Mouse (Mus musculus): ENCODE results near the gene Epb41. TPM values are rescaled to one million over a fixed set of nuclear protein-coding genes. Genes with fewer than 3 reads are reported as not detected.

Epb41 gene
- polyA plus RNA-seq, 1 experiment from 2014 or later: 147 TPM

- peaks cover 85% of the 10 kb centered on the region for H3K4me1 ChIP-seq (replicated peaks)
These were observed 816 bp downstream of the Epb41 start, which contains the start of gene Gm10300 for GRCm38 (mm10) chr4:132074077-132074932. Gene Gm10300 (plus strand): TSS chr4:132074697.

DNA sequence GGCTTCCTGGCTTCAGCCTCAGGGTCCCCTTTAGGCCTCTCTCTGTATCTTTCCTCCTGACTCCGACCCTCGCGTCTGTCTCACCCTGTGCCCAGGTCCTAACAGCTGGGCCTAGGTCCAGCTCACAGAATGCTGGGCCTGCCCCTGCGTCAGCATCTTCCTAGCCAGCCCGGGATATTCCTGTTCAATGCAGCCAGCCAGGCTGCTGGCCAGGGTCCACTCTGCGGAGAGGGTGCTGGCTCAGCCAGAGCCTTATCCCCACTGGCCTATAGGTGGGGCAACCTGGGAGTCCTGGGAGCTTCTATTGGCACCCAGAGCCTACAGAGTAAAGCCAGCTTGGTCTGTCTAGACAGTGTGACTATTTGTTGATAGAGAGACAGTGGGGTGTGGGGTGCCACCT is 2.2 kb downstream of the Epb41 start:
- ATAC-seq (ENCODE audit: low read depth): no peak
- peak overlapping the region; percentile 96 for H3K27ac ChIP-seq
- peak; percentile 45 for DNase-seq
- peaks cover 85% of the 10 kb centered on the region for H3K4me1 ChIP-seq (replicated peaks)
- H3K9ac ChIP-seq: peak overlapping the region; percentile 97
- peak overlapping the region; percentile 98 for H3K4me2 ChIP-seq
- H3K27me3 ChIP-seq: no peaks in the 10 kb centered on the region
- peaks cover 53% of the 10 kb centered on the region for H3K36me3 ChIP-seq
- WGBS (ENCODE audit: insufficient replicate concordance): 75% methylated on average over 6 of the region's 6 CpGs
- peak overlapping the region; percentile 99 for H3K4me3 ChIP-seq (replicated peaks)
- no peaks in the 10 kb centered on the region for H3K9me3 ChIP-seq (replicated peaks)

More at GRCm38 (mm10) chr4:132074077-132074932, 816 bp downstream of the Epb41 start, which contains the start of gene Gm10300:
- peaks cover 40% of the 10 kb centered on the region for H3K36me3 ChIP-seq
- ATAC-seq (ENCODE audit: low read depth) (peak; percentile 13), DNase-seq (peak; percentile 63)
- under 1% methylated on average over 42 of the region's 42 CpGs for WGBS (ENCODE audit: insufficient replicate concordance)
- peak within 1 kb of the TSS; percentile 100 for H3K27ac ChIP-seq
- H3K27me3 ChIP-seq: no peaks in the 10 kb centered on the region
- peak within 1 kb of the TSS; percentile 97 for H3K9ac ChIP-seq
- H3K4me3 ChIP-seq (replicated peaks): peak within 1 kb of the TSS; percentile 99
- H3K9me3 ChIP-seq (replicated peaks): no peaks in the 10 kb centered on the region
- peak within 1 kb of the TSS; percentile 98 for H3K4me2 ChIP-seq

DNA sequence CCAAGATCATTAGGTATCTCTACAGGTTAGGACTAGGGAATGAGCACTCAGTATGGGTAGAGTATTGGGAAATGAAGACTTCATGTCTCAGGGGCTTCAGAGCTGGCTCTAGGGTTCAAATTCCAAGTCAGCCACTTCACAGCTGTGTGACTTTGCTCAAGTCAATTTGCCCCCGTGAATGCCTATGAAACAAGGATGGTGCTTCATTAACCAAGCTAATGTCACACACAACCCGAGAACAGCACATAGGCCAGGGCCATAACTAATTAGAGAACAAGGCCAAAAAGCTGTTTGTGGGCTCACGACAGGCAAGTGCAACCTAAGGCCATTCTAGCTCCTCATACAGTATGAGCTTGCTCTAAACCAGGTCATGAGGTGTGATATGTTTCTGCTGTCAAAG is 3.0 kb downstream of the Epb41 start:
- WGBS (ENCODE audit: insufficient replicate concordance): 75% methylated on average over 3 of the region's 3 CpGs
- no peaks in the 10 kb centered on the region for H3K27me3 ChIP-seq
- peak overlapping the region; percentile 96 for H3K27ac ChIP-seq
- H3K4me1 ChIP-seq (replicated peaks): peaks cover 85% of the 10 kb centered on the region
- H3K36me3 ChIP-seq: peaks cover 61% of the 10 kb centered on the region
- no peak for DNase-seq
- H3K9me3 ChIP-seq (replicated peaks): no peaks in the 10 kb centered on the region
- H3K9ac ChIP-seq: peak overlapping the region; percentile 97
- H3K4me2 ChIP-seq: peak overlapping the region; percentile 98
- ATAC-seq (ENCODE audit: low read depth): no peak
- peak overlapping the region; percentile 99 for H3K4me3 ChIP-seq (replicated peaks)

DNA sequence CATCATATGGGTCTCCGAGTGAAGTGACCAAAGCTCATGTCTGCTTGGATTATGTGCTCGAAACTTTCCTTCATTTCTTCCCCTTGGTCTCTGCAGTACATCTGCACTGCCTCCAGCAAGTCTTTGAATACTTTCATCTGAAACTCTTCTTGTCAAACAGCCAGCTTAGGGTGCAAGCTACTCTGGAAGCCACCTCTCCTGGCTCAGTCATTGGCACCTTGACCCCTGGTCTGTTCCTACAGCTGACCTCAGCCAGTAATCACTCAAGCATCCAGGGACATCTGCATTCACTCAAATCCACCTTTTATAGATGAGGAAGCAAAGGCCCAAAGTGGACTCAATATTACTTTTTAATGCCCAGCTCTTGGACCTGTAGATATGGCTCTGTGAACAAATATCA is 3.4 kb downstream of the Epb41 start:
- 89% methylated on average over 2 of the region's 2 CpGs for WGBS (ENCODE audit: insufficient replicate concordance)
- Histone ChIP-seq H3K27me3 (no peaks in the 10 kb centered on the region), H3K9me3 (replicated peaks) (no peaks in the 10 kb centered on the region), H3K36me3 (peaks cover 66% of the 10 kb centered on the region), H3K9ac (peak overlapping the region; percentile 97), H3K4me3 (replicated peaks) (peak overlapping the region; percentile 99), H3K4me2 (peak overlapping the region; percentile 98), H3K27ac (peak overlapping the region; percentile 96), H3K4me1 (replicated peaks) (peaks cover 86% of the 10 kb centered on the region)
- DNase-seq: no peak
- no peak for ATAC-seq (ENCODE audit: low read depth)

DNA sequence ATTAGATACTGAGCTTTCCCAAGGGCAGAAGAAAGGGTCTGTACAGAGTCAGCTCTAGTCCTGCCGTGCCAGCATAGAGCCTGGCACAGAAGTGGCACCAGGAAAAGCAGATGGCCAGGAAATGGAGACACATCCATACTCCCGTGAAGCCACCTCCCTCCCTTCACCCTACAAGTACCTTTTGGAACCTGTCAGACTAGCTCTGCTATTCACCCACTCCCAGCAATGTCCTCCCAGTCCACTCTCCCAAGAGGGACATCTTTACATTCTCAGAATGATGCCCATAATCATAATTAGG is 7.2 kb downstream of the Epb41 start:
- H3K27me3 ChIP-seq: no peaks in the 10 kb centered on the region
- peak overlapping the region; percentile 98 for H3K4me2 ChIP-seq
- peak overlapping the region; percentile 80 for H3K27ac ChIP-seq
- H3K9ac ChIP-seq: peak overlapping the region; percentile 97
- WGBS (ENCODE audit: insufficient replicate concordance): 70% methylated on average over 2 of the region's 2 CpGs
- H3K9me3 ChIP-seq (replicated peaks): no peaks in the 10 kb centered on the region
- DNase-seq (no peak), ATAC-seq (ENCODE audit: low read depth) (no peak)
- H3K36me3 ChIP-seq: peaks cover 98% of the 10 kb centered on the region
- H3K4me1 ChIP-seq (replicated peaks): peaks cover 99% of the 10 kb centered on the region
- H3K4me3 ChIP-seq (replicated peaks): peak overlapping the region; percentile 99

GRCm38 (mm10) chr4:132067112-132067937 is 7.8 kb downstream of the Epb41 start:
- peaks cover 98% of the 10 kb centered on the region for H3K36me3 ChIP-seq
- H3K27ac ChIP-seq: peak overlapping the region; percentile 80
- peak overlapping the region; percentile 97 for H3K9ac ChIP-seq
- ATAC-seq (ENCODE audit: low read depth) (peak; percentile 72), DNase-seq (no peak)
- peak overlapping the region; percentile 99 for H3K4me3 ChIP-seq (replicated peaks)
- H3K9me3 ChIP-seq (replicated peaks): no peaks in the 10 kb centered on the region
- no peaks in the 10 kb centered on the region for H3K27me3 ChIP-seq
- peaks cover 99% of the 10 kb centered on the region for H3K4me1 ChIP-seq (replicated peaks)
- whole genome bisulfite sequencing (ENCODE audit: insufficient replicate concordance): 68% methylated on average over 14 of the region's 14 CpGs
- H3K4me2 ChIP-seq: peak overlapping the region; percentile 98

DNA sequence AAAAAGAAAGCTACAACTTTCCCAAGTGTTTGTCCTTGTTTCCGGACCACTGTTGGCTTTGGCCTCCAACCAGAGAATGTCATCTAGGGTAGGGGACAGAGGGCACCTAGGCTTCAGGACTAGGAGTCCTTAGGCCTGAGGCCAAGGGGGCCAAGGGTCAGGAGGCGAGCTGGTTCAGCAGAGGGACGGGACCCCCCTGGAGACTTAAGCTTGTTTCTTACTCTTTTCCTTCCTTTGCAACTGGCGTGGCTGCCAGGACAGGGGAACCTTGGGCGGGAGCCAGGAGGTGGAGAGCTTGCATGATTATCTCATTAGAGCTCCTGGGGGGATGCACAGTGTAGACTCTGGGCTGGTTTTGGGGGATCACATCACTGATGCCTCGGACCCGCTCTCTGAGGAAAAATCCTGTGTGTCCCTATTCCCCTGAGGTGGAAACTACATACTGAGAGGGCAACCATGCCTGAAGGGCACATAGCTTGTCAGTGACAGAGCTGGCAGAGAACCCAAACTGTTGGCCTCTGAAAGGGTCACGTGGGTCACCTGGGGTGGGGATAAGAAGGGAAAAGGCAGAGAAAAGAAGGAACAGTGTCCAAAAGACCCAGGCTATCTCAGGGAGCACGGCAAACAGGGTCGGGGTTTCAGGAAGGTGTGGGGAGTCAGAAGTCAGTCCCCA is 8.9 kb downstream of the Epb41 start:
- H3K4me3 ChIP-seq (replicated peaks): peak overlapping the region; percentile 99
- H3K27ac ChIP-seq: peak overlapping the region; percentile 80
- no peaks in the 10 kb centered on the region for H3K27me3 ChIP-seq
- H3K36me3 ChIP-seq: peaks cover 97% of the 10 kb centered on the region
- H3K9me3 ChIP-seq (replicated peaks): no peaks in the 10 kb centered on the region
- no peak for DNase-seq
- peak overlapping the region; percentile 98 for H3K4me2 ChIP-seq
- ATAC-seq (ENCODE audit: low read depth): no peak
- peaks cover 99% of the 10 kb centered on the region for H3K4me1 ChIP-seq (replicated peaks)
- peak overlapping the region; percentile 97 for H3K9ac ChIP-seq
- 60% methylated on average over 10 of the region's 10 CpGs for WGBS (ENCODE audit: insufficient replicate concordance)

GRCm38 (mm10) chr4:132065578-132065977 is 9.5 kb downstream of the Epb41 start:
- H3K36me3 ChIP-seq: peaks cover 93% of the 10 kb centered on the region
- H3K9ac ChIP-seq: peak overlapping the region; percentile 97

GRCm38 (mm10) chr4:132064550-132064949 is 10.6 kb downstream of the Epb41 start:
- Histone ChIP-seq H3K4me1 (replicated peaks) (peaks cover 99% of the 10 kb centered on the region), H3K9me3 (replicated peaks) (no peaks in the 10 kb centered on the region), H3K27me3 (no peaks in the 10 kb centered on the region), H3K36me3 (peaks cover 86% of the 10 kb centered on the region), H3K4me3 (replicated peaks) (peak overlapping the region; percentile 99), H3K4me2 (peak overlapping the region; percentile 98), H3K9ac (peak overlapping the region; percentile 56), H3K27ac (peak overlapping the region; percentile 80)
- ATAC-seq (ENCODE audit: low read depth): no peak
- WGBS (ENCODE audit: insufficient replicate concordance): 67% methylated on average over 5 of the region's 5 CpGs
- no peak for DNase-seq

More at GRCm38 (mm10) chr4:132065578-132065977, 9.5 kb downstream of the Epb41 start:
- no peak for DNase-seq
- peak overlapping the region; percentile 98 for H3K4me2 ChIP-seq
- ATAC-seq (ENCODE audit: low read depth): peak; percentile 35; the same call in 1 of the 2 replicates
- H3K4me3 ChIP-seq (replicated peaks): peak overlapping the region; percentile 99
- no peaks in the 10 kb centered on the region for H3K27me3 ChIP-seq
- 23% methylated on average over 3 of the region's 3 CpGs for WGBS (ENCODE audit: insufficient replicate concordance)
- no peaks in the 10 kb centered on the region for H3K9me3 ChIP-seq (replicated peaks)
- H3K27ac ChIP-seq: peak overlapping the region; percentile 80
- H3K4me1 ChIP-seq (replicated peaks): peaks cover 99% of the 10 kb centered on the region

DNA sequence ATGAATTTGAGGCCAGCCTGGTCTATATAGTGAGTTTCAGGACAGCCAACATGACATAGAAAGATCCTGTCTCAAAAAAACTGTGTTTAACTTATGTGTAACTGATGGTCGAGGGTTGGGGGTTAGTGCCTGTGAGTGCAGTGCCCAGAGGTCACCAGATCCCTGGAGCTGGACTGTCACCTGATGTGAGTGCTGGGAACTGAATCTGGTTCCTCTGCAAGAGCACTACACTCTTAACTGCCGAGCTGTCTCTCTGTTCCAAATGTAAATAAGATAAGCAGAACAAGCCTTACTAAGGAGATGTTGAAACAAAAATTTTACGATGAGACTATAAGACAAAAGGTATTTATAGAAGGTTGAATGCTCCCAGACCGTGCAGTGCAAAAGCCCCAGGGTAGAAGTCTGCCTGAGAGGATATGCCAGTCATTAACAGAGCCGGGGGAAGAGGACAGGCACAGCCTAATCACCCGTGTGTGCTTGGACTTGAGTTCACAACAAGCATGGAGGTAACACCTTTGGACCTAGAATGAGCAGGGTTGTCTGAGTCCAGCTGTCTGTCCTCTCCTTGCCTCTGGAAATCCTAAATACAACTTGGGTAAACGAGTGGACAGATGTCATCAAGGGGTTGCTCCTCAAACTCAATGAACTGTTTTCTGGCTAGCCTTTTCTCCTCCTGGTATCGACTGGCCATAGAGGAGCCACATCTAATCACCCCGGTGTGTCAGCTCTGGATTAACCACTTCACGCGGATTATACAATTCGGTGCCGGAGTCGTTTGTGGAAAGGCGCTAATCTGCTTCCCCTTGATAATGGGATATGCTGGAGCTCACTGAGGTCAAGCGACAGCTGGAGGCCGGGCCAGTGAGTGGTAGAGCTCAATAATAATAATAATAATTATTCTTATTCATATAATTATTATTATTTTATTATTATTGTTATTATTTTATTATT is 11.9 kb downstream of the Epb41 start:
- Histone ChIP-seq H3K9ac (peak overlapping the region; percentile 68), H3K4me2 (peak overlapping the region; percentile 62), H3K4me3 (replicated peaks) (peak overlapping the region; percentile 21), H3K9me3 (replicated peaks) (no peaks in the 10 kb centered on the region), H3K27ac (peak overlapping the region; percentile 97), H3K27me3 (no peaks in the 10 kb centered on the region), H3K4me1 (replicated peaks) (peaks cover 99% of the 10 kb centered on the region), H3K36me3 (peaks cover 86% of the 10 kb centered on the region)
- DNase-seq (no peak), ATAC-seq (ENCODE audit: low read depth) (no peak)
- 50% methylated on average over 17 of the region's 17 CpGs for WGBS (ENCODE audit: insufficient replicate concordance)

Measured in liver, embryonic 13.5 days (tissue).